Mouse (Mus musculus): Measurements from ENCODE around the gene Gm21985. TPM values are rescaled to one million over a fixed set of nuclear protein-coding genes. Genes with fewer than 3 reads are reported as not detected.

Gm21985 gene
- total RNA-seq, 2 experiments from 2014 or later: 0.22 TPM; not detected in 1

- no peak for DNase-seq (ENCODE audit: low spot score in 2 of 2)
- no peak overlapping the region for H3K27ac ChIP-seq
- H3K4me3 ChIP-seq: no peak overlapping the region
- TF ChIP-seq CTCF (conservative IDR thresholded peaks at IDR 0.05): no peak
Measured at GRCm38 (mm10) chr2:112247323-112247722, 18.8 kb upstream of the Gm21985 start.

- no peak for DNase-seq (ENCODE audit: low spot score in 2 of 2)
- Histone ChIP-seq H3K27ac (no peak overlapping the region), H3K4me3 (no peak overlapping the region)
- no peak for TF ChIP-seq CTCF (conservative IDR thresholded peaks at IDR 0.05)
Measured at GRCm38 (mm10) chr2:112249780-112250453, 16.2 kb upstream of the Gm21985 start.

GRCm38 (mm10) chr2:112254675-112255515, 11.2 kb upstream of the Gm21985 start:
- Histone ChIP-seq H3K4me3 (no peak overlapping the region), H3K27ac (no peak overlapping the region)
- no peak for DNase-seq (ENCODE audit: low spot score in 2 of 2)
- no peak for TF ChIP-seq CTCF (conservative IDR thresholded peaks at IDR 0.05)

GRCm38 (mm10) chr2:112259241-112259962, 6.7 kb upstream of the Gm21985 start, which contains the start of gene Nutm1:
Nutm1 (minus strand) TSS chr2:112259291.
- no peak within 1 kb of the TSS for H3K27ac ChIP-seq
- no peak for DNase-seq (ENCODE audit: low spot score in 2 of 2)
- no peak within 1 kb of the TSS for H3K4me3 ChIP-seq
- TF ChIP-seq CTCF (conservative IDR thresholded peaks at IDR 0.05): peak; percentile 46

GRCm38 (mm10) chr2:112261748-112262653, 4.1 kb upstream of the Gm21985 start, which contains the start of gene Nop10:
Nop10 (plus strand) TSS chr2:112261926.
- TF ChIP-seq CTCF (conservative IDR thresholded peaks at IDR 0.05): peak; percentile 93
- peak within 1 kb of the TSS; percentile 83 for H3K4me3 ChIP-seq
- peak; percentile 90 to 91 for DNase-seq (ENCODE audit: low spot score in 2 of 2)
- H3K27ac ChIP-seq: peak within 1 kb of the TSS; percentile 79

GRCm38 (mm10) chr2:112262779-112263295, 3.3 kb upstream of the Gm21985 start:
- DNase-seq (ENCODE audit: low spot score in 2 of 2): no peak
- Histone ChIP-seq H3K27ac (peak overlapping the region; percentile 79), H3K4me3 (peak overlapping the region; percentile 83)
- TF ChIP-seq CTCF (conservative IDR thresholded peaks at IDR 0.05): peak; percentile 69

GRCm38 (mm10) chr2:112264364-112264763, 1.8 kb upstream of the Gm21985 start:
- H3K4me3 ChIP-seq: no peak overlapping the region
- no peak for DNase-seq (ENCODE audit: low spot score in 2 of 2)
- no peak overlapping the region for H3K27ac ChIP-seq
- no peak for TF ChIP-seq CTCF (conservative IDR thresholded peaks at IDR 0.05)

GRCm38 (mm10) chr2:112265448-112266241, 469 bp upstream of the Gm21985 start, which contains the start of gene Slc12a6:
Slc12a6 (plus strand) TSS chr2:112265825.
- peak; percentile 31 for TF ChIP-seq CTCF (conservative IDR thresholded peaks at IDR 0.05)
- H3K4me3 ChIP-seq: peak within 1 kb of the TSS; percentile 86
- DNase-seq (ENCODE audit: low spot score in 2 of 2): peak; percentile 86 to 90
- peak within 1 kb of the TSS; percentile 99 for H3K27ac ChIP-seq

GRCm38 (mm10) chr2:112266780-112267179, 666 bp downstream of the Gm21985 start:
- no peak for DNase-seq (ENCODE audit: low spot score in 2 of 2)
- peak overlapping the region; percentile 99 for H3K27ac ChIP-seq
- no peak for TF ChIP-seq CTCF (conservative IDR thresholded peaks at IDR 0.05)
- peak overlapping the region; percentile 86 for H3K4me3 ChIP-seq

GRCm38 (mm10) chr2:112267547-112268269, 1.6 kb downstream of the Gm21985 start:
- peak overlapping the region; percentile 99 for H3K27ac ChIP-seq
- no peak for TF ChIP-seq CTCF (conservative IDR thresholded peaks at IDR 0.05)

More at GRCm38 (mm10) chr2:112267547-112268269, 1.6 kb downstream of the Gm21985 start:
- no peak for DNase-seq (ENCODE audit: low spot score in 2 of 2)
- H3K4me3 ChIP-seq: peak overlapping the region; percentile 86
